Mouse (Mus musculus) heart, postnatal 14 days (tissue): ENCODE measurements around the gene Arhgef25. TPM values are rescaled to one million over a fixed set of nuclear protein-coding genes. Genes with fewer than 3 reads are reported as not detected.

Experiments used
- DNase-seq, 2 experiments: peaks; one replicate each; pipeline ENCODE4 v3.0.0; 2021 to 2022
- intact Hi-C: fragments of 180-260 bp; cut with DNase I; formaldehyde crosslinking; loops from one replicate; pipeline ENCODE4 v1.15.1; 2025
- long read RNA-seq, 2 experiments: library from polyadenylated mRNA; stranded (forward); transcript quantifications; one replicate each; pipeline ENCODE4 v2.0.0; 2021
- total RNA-seq, 2 experiments: library from RNA; stranded (reverse); gene quantifications; 2 replicates each; pipeline ENCODE4 v1.2.3; 2021

The Arhgef25 gene
- 10 to 100 TPM; 17.0 to 17.9 TPM for total RNA-seq
- long read RNA-seq, experiment 1, partial matches to known transcripts: 0 of 6 reads
- long read RNA-seq, experiment 1, other reads (novel, unspliced or antisense): 2 of 6 reads
- long read RNA-seq, experiment 2, partial matches to known transcripts: 0 of 7 reads
- long read RNA-seq, experiment 2, other reads (novel, unspliced or antisense): 3 of 7 reads

- peak; percentile 72 to 73 for DNase-seq
- intact Hi-C loops: no loop called here
These were observed at the start of gene Arhgef25 for GRCm38 (mm10) chr10:127189651-127190381. Gene Arhgef25 (minus strand): TSS chr10:127190083.

DNA sequence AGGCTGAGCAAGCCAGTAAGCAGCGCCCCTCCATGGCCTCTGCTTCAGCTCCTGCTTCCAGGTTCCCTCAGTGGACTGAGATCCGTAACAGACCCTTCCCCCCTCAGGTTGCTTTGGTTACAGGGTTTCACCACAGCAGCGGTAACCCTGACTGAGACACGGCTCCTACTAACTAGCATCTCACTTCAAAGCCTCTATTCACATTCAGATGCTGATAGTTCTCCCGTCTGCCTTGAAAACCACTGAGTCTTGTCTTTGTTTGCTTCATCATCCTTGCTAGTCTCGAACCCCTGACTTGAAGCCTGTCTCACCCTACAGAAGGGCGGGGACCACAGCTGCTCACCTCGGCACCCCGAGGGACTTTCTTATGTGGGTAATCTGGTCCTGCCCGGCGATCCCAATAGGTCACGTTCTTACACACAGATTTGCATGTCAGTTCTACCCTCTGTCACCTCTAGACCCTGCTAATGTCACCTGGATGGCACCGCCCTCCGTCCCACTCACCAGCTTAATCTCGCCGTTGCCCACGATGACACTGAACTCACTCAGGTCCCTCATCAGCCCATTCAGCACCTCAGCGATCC lies 48.5 kb upstream of the Arhgef25 start:
- intact Hi-C loops: no loop called here
- DNase-seq: no peak

DNA sequence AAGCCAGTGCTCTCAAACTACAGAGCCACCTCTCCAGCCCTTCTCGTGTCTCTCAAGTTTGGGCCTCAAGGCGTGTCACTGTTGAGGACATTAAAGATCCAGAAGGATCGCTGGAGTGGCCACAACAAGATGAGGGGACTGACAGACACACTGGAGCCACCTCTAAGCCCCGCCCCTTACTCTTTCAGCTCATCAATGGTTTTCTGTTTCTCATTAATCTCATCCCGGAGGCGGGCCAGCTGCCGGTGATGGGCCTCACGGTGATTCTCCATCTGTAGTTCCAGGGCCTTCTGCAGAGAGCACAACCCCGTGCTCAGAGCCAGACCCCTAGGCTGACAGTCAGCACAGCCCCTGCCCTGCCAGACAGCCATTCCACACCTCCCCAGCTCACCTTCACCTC lies 46.7 kb upstream of the Arhgef25 start:
- intact Hi-C loops: no loop called here
- DNase-seq: no peak

DNA sequence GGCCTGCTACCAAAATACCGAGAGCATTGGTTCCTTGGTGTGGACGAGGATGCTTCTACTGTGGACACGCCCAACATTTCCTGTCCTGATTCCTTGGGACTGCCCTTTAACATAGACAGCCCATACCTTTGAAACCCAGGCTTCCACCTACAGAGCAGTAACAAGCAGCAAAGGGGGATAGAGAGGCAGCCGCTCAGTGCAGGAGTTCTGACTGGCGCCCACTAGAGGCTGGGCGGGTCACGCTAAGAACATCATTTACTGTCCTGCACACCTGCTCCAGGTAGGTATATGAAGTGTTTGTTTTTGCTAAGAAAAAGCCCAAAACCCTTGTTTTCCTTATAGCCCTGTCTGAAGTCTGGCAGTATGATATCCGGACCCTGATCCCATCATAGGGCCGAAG lies 43.3 kb upstream of the Arhgef25 start:
- intact Hi-C loops: no loop called here
- DNase-seq: no peak

DNA sequence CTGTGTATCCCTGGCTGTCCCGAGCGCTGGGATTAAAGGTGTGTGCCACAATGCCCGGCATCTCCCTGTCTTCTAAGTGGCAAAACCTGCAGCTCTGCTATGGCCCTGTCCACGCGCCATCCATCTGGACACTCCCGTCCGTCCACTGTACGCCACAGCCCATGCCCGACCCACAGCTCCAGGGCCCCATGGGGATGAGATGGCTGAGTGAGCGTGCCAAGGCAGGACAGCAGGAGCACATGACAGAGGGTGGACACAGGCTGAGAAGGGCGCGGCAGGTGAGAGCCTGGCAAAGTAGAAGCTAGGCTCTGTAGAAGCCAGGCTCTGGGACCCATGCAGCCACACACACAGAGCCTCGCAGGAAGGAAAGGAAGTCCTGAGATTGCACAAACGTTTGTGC lies 41.9 kb upstream of the Arhgef25 start:
- DNase-seq: no peak
- intact Hi-C loops: loop anchor here (2.0 kb wide), 1 partner anchor 109 kb away; no protein-coding TSS in a partner anchor

GRCm38 (mm10) chr10:127230693-127231092 lies 40.8 kb upstream of the Arhgef25 start:
- intact Hi-C loops: loop anchor here (2.0 kb wide), 1 partner anchor 108 kb away; no protein-coding TSS in a partner anchor

DNA sequence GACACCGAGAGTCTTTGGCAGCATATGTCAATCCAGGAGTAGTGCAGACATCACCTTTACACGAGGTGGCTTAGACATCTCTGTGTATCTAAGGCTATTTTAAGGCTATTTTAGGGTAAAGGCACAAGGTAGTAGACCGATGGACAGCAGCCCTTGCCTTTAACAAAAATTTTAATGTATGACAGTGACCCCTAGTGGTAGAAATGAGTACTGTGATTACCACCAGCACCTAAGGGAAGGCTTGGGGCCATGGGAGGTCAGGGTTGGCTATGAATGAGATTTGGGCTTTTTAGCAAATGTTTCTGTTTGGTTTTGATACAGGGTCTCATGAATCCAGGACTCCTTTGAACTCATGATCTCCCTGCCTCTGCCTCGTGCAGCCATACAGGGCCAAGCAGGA lies 39.0 kb upstream of the Arhgef25 start:
- DNase-seq: peak; percentile 26 to 73
- intact Hi-C loops: loop anchor here (1.0 to 2.0 kb wide), 2 partner anchors 49 to 64 kb away; partner anchors contain the start of genes B4galnt1 and Slc26a10

More at GRCm38 (mm10) chr10:127230693-127231092, 40.8 kb upstream of the Arhgef25 start:
- DNase-seq: no peak

- no peak for DNase-seq
- intact Hi-C loops: loop anchor here (1.0 kb wide), 1 partner anchor 50 kb away; no protein-coding TSS in a partner anchor
These were observed 37.3 kb upstream of the Arhgef25 start for GRCm38 (mm10) chr10:127227163-127227562.

- DNase-seq: peak in 1 of 2 experiments; percentile 24
These were observed 36.5 kb upstream of the Arhgef25 start for GRCm38 (mm10) chr10:127226318-127226895.

DNA sequence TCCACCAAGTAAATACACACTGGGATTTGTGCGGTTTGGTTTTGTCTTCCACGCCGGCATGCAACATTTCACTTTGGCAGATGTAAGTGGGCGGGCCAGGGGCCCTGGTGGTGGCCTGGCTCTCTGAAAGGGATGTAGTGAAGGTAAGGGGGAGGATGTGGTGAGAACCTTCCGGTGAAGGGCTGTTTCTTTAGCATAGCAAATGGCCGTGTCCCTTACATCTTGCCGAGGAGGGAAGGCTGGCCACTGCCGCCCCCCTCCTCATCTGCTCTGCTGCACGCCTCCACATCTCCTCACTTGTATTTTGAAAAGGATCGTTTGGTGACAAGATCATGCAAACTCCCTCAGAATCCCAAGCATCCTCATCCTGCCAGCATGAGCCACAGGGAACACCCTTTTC lies 35.8 kb upstream of the Arhgef25 start:
- intact Hi-C loops: no loop called here

More at GRCm38 (mm10) chr10:127226318-127226895, 36.5 kb upstream of the Arhgef25 start:
- intact Hi-C loops: no loop called here

GRCm38 (mm10) chr10:127225213-127225612 lies 35.3 kb upstream of the Arhgef25 start:
- DNase-seq: no peak
- intact Hi-C loops: no loop called here

More for the DNA sequence above, 35.8 kb upstream of the Arhgef25 start:
- no peak for DNase-seq

- intact Hi-C loops: no loop called here
- DNase-seq: no peak
These were observed 28.5 kb upstream of the Arhgef25 start for GRCm38 (mm10) chr10:127218339-127218738.

DNA sequence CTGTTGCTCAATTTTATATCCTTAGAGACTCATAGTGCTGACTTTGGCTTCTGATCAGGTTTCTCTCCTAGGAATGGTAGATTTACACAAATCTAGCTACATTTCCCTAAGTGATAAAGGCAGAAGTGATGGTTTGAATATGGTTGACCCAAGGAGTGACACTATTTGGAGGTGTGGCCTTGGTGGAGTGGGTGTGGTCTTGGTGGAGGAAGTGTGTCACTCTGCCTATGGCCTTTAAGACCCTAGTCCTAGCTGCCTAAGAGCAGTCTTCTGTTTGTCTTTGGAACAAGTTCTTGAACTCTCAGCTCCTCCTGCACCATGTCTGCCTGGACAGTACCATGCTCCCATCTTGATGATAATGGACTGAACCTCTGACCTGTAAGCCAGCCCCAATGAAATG lies 27.3 kb upstream of the Arhgef25 start:
- intact Hi-C loops: no loop called here

DNA sequence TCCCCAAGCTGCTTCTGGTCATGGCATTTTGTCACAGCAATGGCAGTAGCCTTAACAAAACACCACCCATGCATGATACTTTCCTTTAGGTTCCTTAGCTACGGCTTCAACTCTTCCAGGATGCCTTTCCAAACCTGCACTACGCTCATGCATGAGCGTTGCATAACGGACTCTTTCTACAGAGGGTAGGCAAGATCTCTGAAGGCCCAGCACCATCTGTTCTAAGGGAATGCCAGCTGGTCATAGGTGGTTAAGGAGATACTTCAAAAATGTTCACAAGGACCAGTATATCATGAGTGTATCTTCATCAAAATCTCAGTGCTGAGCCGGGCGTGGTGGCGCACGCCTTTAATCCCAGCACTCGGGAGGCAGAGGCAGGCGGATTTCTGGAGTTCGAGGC lies 26.6 kb upstream of the Arhgef25 start:
- DNase-seq: no peak
- intact Hi-C loops: no loop called here

More for the DNA sequence above, 27.3 kb upstream of the Arhgef25 start:
- no peak for DNase-seq

DNA sequence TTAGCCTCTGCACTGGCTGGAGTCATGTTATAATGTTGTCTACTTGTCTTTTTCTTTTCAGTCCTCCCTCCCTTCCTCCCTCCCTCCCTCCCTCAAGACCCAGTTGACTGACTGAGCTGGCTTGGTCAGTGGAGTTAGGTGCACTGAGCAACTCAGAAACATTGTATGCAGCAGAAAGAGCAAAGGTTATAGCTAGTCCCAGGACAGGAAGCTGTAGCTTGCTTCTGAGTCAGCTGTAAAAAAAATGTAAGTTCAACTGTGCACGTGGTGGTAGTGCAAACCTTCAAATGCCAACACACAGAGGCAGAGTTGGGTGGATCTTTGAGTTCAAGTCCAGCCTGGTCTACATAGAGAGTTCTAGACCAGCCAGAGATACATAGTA lies 24.5 kb upstream of the Arhgef25 start:
- intact Hi-C loops: no loop called here
- DNase-seq: no peak

DNA sequence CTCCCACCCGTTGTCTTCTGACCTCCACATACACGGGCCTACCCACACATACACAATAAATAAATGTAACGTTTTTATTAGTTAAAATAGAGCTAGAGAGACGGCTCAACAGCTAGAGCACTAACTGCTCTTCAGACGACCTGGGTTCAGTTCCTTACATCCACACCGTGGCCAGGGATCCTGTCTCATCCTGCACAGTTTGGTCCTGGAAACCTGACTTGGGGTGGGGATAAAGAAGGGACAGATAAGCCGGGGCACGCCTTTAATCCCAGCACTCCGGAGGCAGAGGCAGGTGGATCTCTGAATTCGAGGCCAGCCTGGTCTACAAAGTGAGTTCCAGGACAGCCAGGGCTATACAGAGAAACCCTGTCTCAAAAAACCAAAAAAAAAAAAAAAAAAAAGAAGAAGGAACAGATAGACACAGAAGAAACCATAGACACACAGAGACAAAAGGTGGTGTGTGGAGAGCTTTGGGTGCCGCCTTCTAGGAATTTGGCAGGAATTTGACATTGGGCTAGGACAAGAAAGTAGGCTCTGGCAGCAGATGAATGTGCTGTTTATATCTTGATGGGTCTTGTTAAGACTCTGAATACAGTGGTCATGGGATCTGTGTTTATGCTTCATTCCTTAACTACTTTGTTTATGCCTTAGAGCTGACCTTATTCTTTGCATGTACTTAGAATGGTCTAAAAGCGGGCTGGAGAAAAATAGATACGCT lies 24.0 kb upstream of the Arhgef25 start:
- no peak for DNase-seq
- intact Hi-C loops: no loop called here

GRCm38 (mm10) chr10:127213272-127213671 lies 23.4 kb upstream of the Arhgef25 start:
- no peak for DNase-seq
- intact Hi-C loops: no loop called here

DNA sequence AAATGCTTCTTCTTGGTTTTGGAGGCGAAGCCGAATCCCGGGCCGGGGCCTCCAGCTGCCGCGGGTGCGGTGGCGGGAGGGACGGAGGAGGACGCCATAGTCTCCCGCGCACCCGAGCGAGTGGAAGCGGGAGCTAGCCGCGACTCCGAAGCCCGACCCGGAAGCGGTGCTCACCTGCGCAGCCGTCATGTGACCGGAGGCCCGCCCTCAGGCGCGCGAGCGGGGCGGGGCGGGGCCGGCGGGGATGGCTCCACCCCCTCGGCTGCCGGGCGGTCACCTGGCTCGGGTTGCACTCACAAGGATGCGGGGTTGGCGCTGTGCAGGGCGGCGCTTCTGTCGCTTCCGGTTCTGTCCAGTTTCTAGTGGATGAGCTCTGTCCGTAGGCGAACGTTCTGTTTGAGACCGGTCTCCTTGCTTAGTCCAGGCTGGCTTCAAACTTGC lies 21.6 kb upstream of the Arhgef25 start, which contains the start of gene Pip4k2c:
Gene Pip4k2c (minus strand): TSS at position 172 of the 441 bp plus-strand sequence.
- intact Hi-C loops: no loop called here
- DNase-seq: peak; percentile 89 to 91

DNA sequence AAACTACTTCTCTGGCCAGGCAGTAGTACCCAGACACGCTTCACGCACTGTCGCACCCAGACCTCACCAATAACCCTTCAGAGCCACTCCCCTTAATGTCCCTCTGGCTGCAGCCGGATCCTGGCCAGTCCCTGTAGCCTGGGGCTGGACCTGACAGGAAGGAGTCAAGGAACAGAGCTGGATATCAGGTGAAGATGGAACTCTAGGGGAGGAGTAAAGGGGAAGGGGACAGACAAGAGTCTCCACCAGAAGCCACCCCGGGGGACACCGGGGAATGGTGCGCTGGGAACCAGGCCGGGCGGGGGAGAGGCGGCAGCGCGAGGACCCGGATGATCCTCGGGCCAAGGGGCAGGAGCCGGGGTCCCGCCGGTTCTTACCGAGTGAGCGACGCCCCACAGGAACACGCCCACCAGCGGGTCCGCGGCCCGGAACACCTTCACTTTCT lies 21.1 kb upstream of the Arhgef25 start:
- intact Hi-C loops: no loop called here

GRCm38 (mm10) chr10:127209928-127210570 lies 20.2 kb upstream of the Arhgef25 start:
- DNase-seq: no peak
- intact Hi-C loops: no loop called here

More for the DNA sequence above, 21.1 kb upstream of the Arhgef25 start:
- peak in 1 of 2 experiments; percentile 49 for DNase-seq
